Mouse (Mus musculus) embryo, embryonic 9.5 days (tissue): Measurements from ENCODE around the gene Ctxn1.

ENCODE experiments used
- DNase-seq: peaks from one replicate; pipeline ENCODE4 v3.0.0-alpha.2; 2017; ENCODE audit errors: extremely low spot score

The Ctxn1 gene

GRCm38 (mm10) chr8:4214006-4214980, 44.8 kb downstream of the Ctxn1 start:
- DNase-seq = peak; percentile 71

GRCm38 (mm10) chr8:4213210-4214005, 45.7 kb downstream of the Ctxn1 start:
- peak; percentile 75 for DNase-seq

- no peak for DNase-seq
Measured at GRCm38 (mm10) chr8:4212809-4213209, 46.3 kb downstream of the Ctxn1 start.

- DNase-seq = no peak
Measured at GRCm38 (mm10) chr8:4211097-4211496, 48.0 kb downstream of the Ctxn1 start.
